Mouse (Mus musculus): Measurements from ENCODE around the gene Gnat1.

The Gnat1 gene

GRCm38 (mm10) chr9:107674609-107675429 lies 4.7 kb downstream of the Gnat1 start:
- no peak for DNase-seq

- DNase-seq, result no peak
These were observed 9.3 kb downstream of the Gnat1 start for GRCm38 (mm10) chr9:107670259-107670658.

GRCm38 (mm10) chr9:107669480-107669945 lies 10.0 kb downstream of the Gnat1 start, which contains the start of gene Slc38a3:
Gene Slc38a3 (minus strand): TSS chr9:107669530.
- DNase-seq, result no peak

GRCm38 (mm10) chr9:107668916-107669315 lies 10.6 kb downstream of the Gnat1 start:
- no peak for DNase-seq

GRCm38 (mm10) chr9:107668011-107668410 lies 11.5 kb downstream of the Gnat1 start:
- no peak for DNase-seq

- peak; percentile 52 for DNase-seq
These were observed 12.3 kb downstream of the Gnat1 start for GRCm38 (mm10) chr9:107667219-107667618.

GRCm38 (mm10) chr9:107666751-107667205 lies 12.7 kb downstream of the Gnat1 start:
- DNase-seq, result no peak

- DNase-seq, result no peak
These were observed 14.2 kb downstream of the Gnat1 start for GRCm38 (mm10) chr9:107665308-107665707.

- no peak for DNase-seq
These were observed 16.0 kb downstream of the Gnat1 start for GRCm38 (mm10) chr9:107663525-107663924.

GRCm38 (mm10) chr9:107662342-107662741 lies 17.2 kb downstream of the Gnat1 start:
- DNase-seq, result no peak

- DNase-seq, result no peak
These were observed 18.7 kb downstream of the Gnat1 start for GRCm38 (mm10) chr9:107660777-107661176.

GRCm38 (mm10) chr9:107659961-107660360 lies 19.6 kb downstream of the Gnat1 start:
- DNase-seq, result no peak

GRCm38 (mm10) chr9:107659551-107659950 lies 20.0 kb downstream of the Gnat1 start:
- DNase-seq, result no peak

GRCm38 (mm10) chr9:107658096-107658495 lies 21.4 kb downstream of the Gnat1 start:
- DNase-seq, result no peak

- DNase-seq, result no peak
These were observed 22.4 kb downstream of the Gnat1 start for GRCm38 (mm10) chr9:107657144-107657543.

- no peak for DNase-seq
These were observed 24.9 kb downstream of the Gnat1 start for GRCm38 (mm10) chr9:107654585-107654984.

- DNase-seq, result no peak
These were observed 26.0 kb downstream of the Gnat1 start for GRCm38 (mm10) chr9:107653474-107653873.

- DNase-seq, result no peak
These were observed 28.6 kb downstream of the Gnat1 start for GRCm38 (mm10) chr9:107650708-107651481.

- DNase-seq, result no peak
These were observed 29.3 kb downstream of the Gnat1 start for GRCm38 (mm10) chr9:107650225-107650624.

- DNase-seq, result no peak
These were observed 30.7 kb downstream of the Gnat1 start for GRCm38 (mm10) chr9:107648767-107649166.

- DNase-seq, result no peak
These were observed 32.5 kb downstream of the Gnat1 start for GRCm38 (mm10) chr9:107646975-107647374.

- peak; percentile 85 for DNase-seq
These were observed 33.9 kb downstream of the Gnat1 start for GRCm38 (mm10) chr9:107645577-107645976.

GRCm38 (mm10) chr9:107645153-107645510 lies 34.4 kb downstream of the Gnat1 start:
- DNase-seq, result peak; percentile 20
